Mouse (Mus musculus) MEL (cell line): ENCODE data around the gene Grtp1.

ENCODE experiments used
- BHLHE40 ChIP-seq: IDR thresholded peaks from 2 replicates; pipeline ENCODE4 v1.6.1; 2012; ENCODE audit warnings: low read depth, mild to moderate bottlenecking, inconsistent platforms, low read length, improper control_type of control experiment, borderline replicate concordance
- CTCF ChIP-seq, 3 experiments: IDR thresholded peaks in 2 of 3; conservative IDR thresholded peaks in 1 of 3; 2 replicates each; pipeline ENCODE4 v1.5.1; 2011 to 2012; ENCODE audit warnings: low read length in 3 of 3, low read depth in 2 of 3, mild to moderate bottlenecking in 2 of 3, improper control_type of control experiment in 1 of 3, inconsistent platforms in 1 of 3, mixed read lengths in 1 of 3, moderate library complexity in 1 of 3; ENCODE audit not compliant: control insufficient read depth in 1 of 3, insufficient read depth in 1 of 3, poor library complexity in 1 of 3, severe bottlenecking in 1 of 3
- GABPA ChIP-seq: IDR thresholded peaks from 2 replicates; pipeline ENCODE4 v1.6.1; 2012; ENCODE audit warnings: low read depth, mild to moderate bottlenecking, inconsistent platforms, low read length, improper control_type of control experiment, moderate library complexity
- HCFC1 ChIP-seq: IDR thresholded peaks from 2 replicates; pipeline ENCODE4 v1.6.1; 2012; ENCODE audit warnings: low read depth, mild to moderate bottlenecking, inconsistent platforms, low read length, improper control_type of control experiment, moderate library complexity
- NRF1 ChIP-seq: IDR thresholded peaks from 2 replicates; pipeline ENCODE4 v1.6.1; 2014; ENCODE audit warnings: low read depth, mild to moderate bottlenecking, inconsistent platforms, low read length, improper control_type of control experiment, moderate library complexity; ENCODE audit not compliant: poor library complexity, insufficient read depth, severe bottlenecking
- POLR2AphosphoS2 ChIP-seq: IDR thresholded peaks from 2 replicates; pipeline ENCODE4 v1.6.1; 2011; ENCODE audit warnings: low read length, improper control_type of control experiment

DNA sequence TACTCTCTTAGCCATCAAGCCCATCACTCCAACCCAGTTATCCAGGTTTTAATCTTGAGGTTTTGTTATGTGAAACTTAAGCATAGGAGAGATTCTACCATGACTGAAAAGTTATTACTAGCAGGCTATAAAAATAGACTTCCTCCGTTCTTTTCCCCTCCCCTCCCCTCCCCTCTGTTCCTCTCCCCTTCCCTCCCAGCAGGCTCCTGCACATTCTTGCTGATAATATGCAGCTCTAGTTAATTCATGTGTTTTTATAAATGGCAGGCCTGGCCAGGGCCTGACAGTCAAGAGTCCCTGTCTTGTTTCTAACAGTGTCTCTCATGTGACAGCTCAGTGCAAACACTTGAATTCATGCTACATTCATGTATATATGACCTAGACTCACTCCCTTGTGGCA is 29.9 kb downstream of the Grtp1 start:
- TF ChIP-seq CTCF (IDR thresholded peaks at IDR 0.05 in 2 of 3, conservative IDR thresholded peaks at IDR 0.05 in 1 of 3; ENCODE audit: control insufficient read depth in 1 of 3, insufficient read depth in 1 of 3, low read depth in 2 of 3, low read length in 3 of 3, poor library complexity in 1 of 3, severe bottlenecking in 1 of 3) (no peak), POLR2AphosphoS2 (no peak), GABPA (no peak), BHLHE40 (no peak), NRF1 (no peak), HCFC1 (no peak)
